Mouse (Mus musculus) heart, embryonic 13.5 days (tissue): ENCODE measurements around the gene Gm48552. TPM values are rescaled to one million over a fixed set of nuclear protein-coding genes. Genes with fewer than 3 reads are reported as not detected.

Source experiments
- ATAC-seq: fragments of 200-750 bp; cut with Nextera tagmentation; 2 replicates; pipeline ENCODE4 v1.8.0; 2017; ENCODE audit warnings: moderate TSS enrichment; ENCODE audit not compliant: insufficient number of reproducible peaks, low FRiP score, low TSS enrichment; ENCODE audit errors: extremely low read depth
- H3K27ac ChIP-seq: fragments of 300-500 bp; sonication (generic); replicated peaks from 2 replicates; pipeline ENCODE4 v1.5.1; 2015; ENCODE audit warnings: moderate library complexity, mild to moderate bottlenecking, inconsistent platforms
- H3K27me3 ChIP-seq: fragments of 300-500 bp; sonication (generic); replicated peaks from 2 replicates; pipeline ENCODE4 v1.6.1; 2015; ENCODE audit warnings: mild to moderate bottlenecking, inconsistent platforms
- H3K36me3 ChIP-seq: fragments of 300-500 bp; sonication (generic); 2 replicates; pipeline ENCODE4 v1.6.1; 2015; ENCODE audit warnings: mild to moderate bottlenecking, inconsistent platforms
- H3K4me1 ChIP-seq: fragments of 300-500 bp; sonication (generic); 2 replicates; pipeline ENCODE4 v1.6.1; 2015; ENCODE audit warnings: inconsistent platforms
- H3K4me2 ChIP-seq: fragments of 300-500 bp; sonication (generic); 2 replicates; pipeline ENCODE4 v1.6.1; 2015; ENCODE audit warnings: inconsistent platforms, mild to moderate bottlenecking, moderate library complexity
- H3K4me3 ChIP-seq: fragments of 300-500 bp; sonication (generic); 2 replicates; pipeline ENCODE4 v1.5.1; 2015; ENCODE audit warnings: moderate library complexity, mild to moderate bottlenecking, inconsistent platforms
- H3K9ac ChIP-seq: fragments of 300-500 bp; sonication (generic); 2 replicates; pipeline ENCODE4 v1.6.1; 2015; ENCODE audit warnings: inconsistent platforms, mild to moderate bottlenecking, moderate library complexity
- H3K9me3 ChIP-seq: fragments of 300-500 bp; sonication (generic); 2 replicates; pipeline ENCODE4 v1.6.1; 2016; ENCODE audit warnings: inconsistent platforms
- whole genome bisulfite sequencing: fragments of 180-500 bp; shearing (Covaris S2); methylation state at CpG from one replicate; pipeline ENCODE4 v1.1.7; 2015; ENCODE audit warnings: mixed read lengths; 5-methylcytosine and 5-hydroxymethylcytosine counted together
- polyA plus RNA-seq: library from polyadenylated mRNA; unstranded; fragments of >200 nt; fragmentation: Nextera tagmentation; extraction: Ambion mirVana; gene quantifications from 2 replicates; pipeline ENCODE4 v1.2.1, GENCODE M21; 2015

Gm48552 gene
- polyA plus RNA-seq, 1 experiment from 2014 or later = 0.82 TPM

- Histone ChIP-seq H3K9ac (peak overlapping the region; percentile 61), H3K27me3 (peaks cover 8% of the 10 kb centered on the region; the same call in 1 of the 2 replicates), H3K36me3 (peaks cover 73% of the 10 kb centered on the region)
These were observed 11.8 kb downstream of the Gm48552 start for GRCm38 (mm10) chr10:81400371-81401204.

DNA sequence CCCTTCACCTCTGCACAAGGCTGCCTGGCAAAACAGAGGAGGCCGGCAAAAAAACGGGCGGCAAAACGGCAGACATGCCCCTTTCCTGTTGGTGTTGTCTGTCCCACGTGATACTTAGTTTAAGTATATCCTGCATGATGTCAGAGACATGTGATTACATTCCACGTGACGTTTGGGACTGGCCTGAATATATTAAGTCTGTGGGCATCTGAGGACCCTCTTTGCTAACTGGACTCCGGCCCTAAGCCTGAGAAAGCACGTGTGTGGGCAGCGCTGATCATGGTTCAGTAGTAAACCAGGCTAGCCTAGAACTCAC is 12.4 kb downstream of the Gm48552 start:
- Histone ChIP-seq H3K27me3 (peaks cover 8% of the 10 kb centered on the region; the same call in 1 of the 2 replicates), H3K4me2 (peak overlapping the region; percentile 63), H3K36me3 (peaks cover 79% of the 10 kb centered on the region), H3K9ac (peak overlapping the region; percentile 61), H3K27ac (peak overlapping the region; percentile 96), H3K9me3 (no peaks in the 10 kb centered on the region), H3K4me3 (no peak overlapping the region), H3K4me1 (peaks cover 56% of the 10 kb centered on the region)
- 30% methylated on average over 10 of the region's 10 CpGs for WGBS
- ATAC-seq = no peak

More at GRCm38 (mm10) chr10:81400371-81401204, 11.8 kb downstream of the Gm48552 start:
- H3K4me2 ChIP-seq = peak overlapping the region; percentile 63
- WGBS = 63% methylated on average over 22 of the region's 22 CpGs
- ATAC-seq = no peak
- H3K4me1 ChIP-seq = peaks cover 50% of the 10 kb centered on the region
- H3K27ac ChIP-seq = peak overlapping the region; percentile 96
- no peaks in the 10 kb centered on the region for H3K9me3 ChIP-seq
- no peak overlapping the region for H3K4me3 ChIP-seq

DNA sequence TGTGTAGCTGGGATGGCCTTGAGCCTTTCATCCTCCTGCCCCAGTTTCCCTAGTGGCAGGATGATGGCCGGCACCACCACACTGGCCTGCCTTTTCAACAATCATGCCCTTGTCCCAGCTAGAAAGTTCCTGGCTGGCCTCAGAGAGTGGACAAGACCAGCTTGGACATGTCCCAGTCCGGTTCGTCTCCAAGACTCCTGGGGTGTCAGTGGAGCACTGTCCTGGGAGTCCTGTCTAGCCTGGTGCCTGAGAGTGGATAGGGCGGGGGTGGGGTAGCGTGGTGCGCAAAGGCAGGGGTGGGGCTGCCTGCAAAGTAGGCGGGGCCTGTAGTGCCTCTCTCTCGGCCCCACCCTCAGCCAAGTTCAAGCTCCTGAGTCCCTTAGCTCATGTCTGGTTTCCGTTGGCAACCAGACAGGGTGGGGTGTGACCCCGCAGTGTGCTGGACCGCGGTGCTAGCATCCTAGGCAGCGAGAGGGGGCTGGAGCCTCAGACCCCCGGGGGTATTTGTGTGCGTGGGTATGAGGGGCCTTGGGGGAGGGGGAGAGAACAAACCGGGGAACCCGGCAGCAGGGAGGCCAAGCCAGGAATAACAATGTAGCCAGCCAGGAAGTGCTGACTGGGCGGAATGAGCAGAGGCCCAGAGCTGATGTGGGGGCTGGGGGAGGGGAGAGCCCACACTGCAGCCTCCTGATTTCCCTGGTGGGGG is 12.9 kb downstream of the Gm48552 start:
- Histone ChIP-seq H3K4me3 (peak overlapping the region; percentile 34), H3K9me3 (no peaks in the 10 kb centered on the region), H3K27me3 (peaks cover 11% of the 10 kb centered on the region; the same call in 1 of the 2 replicates), H3K4me1 (peaks cover 61% of the 10 kb centered on the region), H3K9ac (peak overlapping the region; percentile 73), H3K36me3 (peaks cover 82% of the 10 kb centered on the region), H3K27ac (peak overlapping the region; percentile 96), H3K4me2 (peak overlapping the region; percentile 63)
- ATAC-seq = peak; percentile 54
- WGBS = 8% methylated on average over 18 of the region's 18 CpGs

DNA sequence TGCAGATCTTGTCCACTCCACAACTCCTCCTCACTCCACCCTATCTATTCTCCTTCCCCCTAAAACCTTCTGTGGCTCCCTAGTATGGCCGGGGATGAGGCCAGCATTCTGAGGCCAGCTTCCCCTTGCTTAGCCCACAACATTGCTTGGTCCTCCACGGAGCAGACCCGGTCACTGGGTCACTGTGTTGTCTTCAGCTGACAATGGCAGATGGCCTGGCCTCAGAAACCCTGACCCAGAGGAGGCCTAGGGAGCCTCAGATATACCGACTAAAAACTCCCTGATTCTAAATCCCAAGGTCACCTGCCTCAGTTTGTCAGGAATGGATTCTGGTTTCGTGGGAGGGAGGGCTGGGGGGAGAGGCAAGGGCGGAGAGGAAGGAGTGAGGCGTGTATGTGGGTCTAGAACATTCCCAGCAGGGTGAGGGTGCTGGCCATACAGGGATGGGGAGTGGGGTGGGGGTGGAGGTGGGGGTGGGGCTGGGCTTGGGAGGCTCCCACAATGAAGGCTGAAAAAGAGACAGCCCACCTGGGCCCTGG is 13.5 kb downstream of the Gm48552 start:
- Histone ChIP-seq H3K9ac (peak overlapping the region; percentile 73), H3K9me3 (no peaks in the 10 kb centered on the region), H3K4me3 (peak overlapping the region; percentile 34), H3K36me3 (peaks cover 82% of the 10 kb centered on the region), H3K4me1 (peaks cover 67% of the 10 kb centered on the region), H3K27me3 (peaks cover 12% of the 10 kb centered on the region; the same call in 1 of the 2 replicates), H3K27ac (peak overlapping the region; percentile 96), H3K4me2 (peak overlapping the region; percentile 63)
- WGBS = 33% methylated on average over 7 of the region's 7 CpGs
- no peak for ATAC-seq

DNA sequence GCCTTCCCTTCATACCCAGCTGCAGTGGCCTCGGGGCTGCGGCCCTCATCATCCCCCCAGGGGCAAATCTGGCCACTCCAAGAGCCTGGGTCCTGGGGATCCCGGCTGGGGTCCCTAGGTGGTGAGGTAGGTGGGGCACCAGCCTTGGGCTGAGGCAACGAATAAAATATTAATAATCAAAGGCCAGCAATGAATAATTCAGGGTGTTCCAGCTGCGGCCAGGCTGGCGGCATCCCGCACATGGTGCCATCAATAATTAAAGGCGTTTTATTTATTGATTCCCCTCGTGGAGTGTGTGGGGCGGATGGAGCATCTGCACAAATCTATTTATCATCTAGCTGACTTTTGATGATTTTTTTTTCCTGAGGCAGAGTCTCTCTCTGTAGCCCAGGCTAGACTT is 14.7 kb downstream of the Gm48552 start:
- H3K27ac ChIP-seq = peak overlapping the region; percentile 96
- WGBS = 68% methylated on average over 10 of the region's 10 CpGs
- H3K4me2 ChIP-seq = no peak overlapping the region
- H3K4me1 ChIP-seq = peaks cover 80% of the 10 kb centered on the region
- H3K27me3 ChIP-seq = peaks cover 12% of the 10 kb centered on the region; the same call in 1 of the 2 replicates
- H3K4me3 ChIP-seq = no peak overlapping the region
- no peaks in the 10 kb centered on the region for H3K9me3 ChIP-seq
- peak overlapping the region; percentile 73 for H3K9ac ChIP-seq
- no peak for ATAC-seq
- H3K36me3 ChIP-seq = peaks cover 79% of the 10 kb centered on the region

GRCm38 (mm10) chr10:81404082-81404481 is 15.3 kb downstream of the Gm48552 start:
- Histone ChIP-seq H3K27ac (no peak overlapping the region; the same call in 1 of the 2 replicates), H3K4me1 (peaks cover 85% of the 10 kb centered on the region), H3K4me3 (no peak overlapping the region), H3K9me3 (no peaks in the 10 kb centered on the region), H3K27me3 (peaks cover 12% of the 10 kb centered on the region; the same call in 1 of the 2 replicates), H3K4me2 (no peak overlapping the region), H3K9ac (0 out of 2 replicates have a peak overlapping the region, but pooled peaks have one; percentile 14), H3K36me3 (peaks cover 80% of the 10 kb centered on the region)
- no peak for ATAC-seq
- WGBS = 29% methylated on average over 9 of the region's 9 CpGs

GRCm38 (mm10) chr10:81404720-81405119 is 15.9 kb downstream of the Gm48552 start:
- Histone ChIP-seq H3K27me3 (peaks cover 12% of the 10 kb centered on the region; the same call in 1 of the 2 replicates), H3K9ac (peak overlapping the region; percentile 37; the same call in 1 of the 2 replicates)

GRCm38 (mm10) chr10:81405588-81406201 is 16.9 kb downstream of the Gm48552 start:
- H3K4me1 ChIP-seq = peaks cover 96% of the 10 kb centered on the region
- H3K4me3 ChIP-seq = no peak overlapping the region
- peaks cover 4% of the 10 kb centered on the region; the same call in 1 of the 2 replicates for H3K27me3 ChIP-seq
- H3K9me3 ChIP-seq = no peaks in the 10 kb centered on the region
- H3K36me3 ChIP-seq = peaks cover 66% of the 10 kb centered on the region
- 0 out of 2 replicates have a peak overlapping the region, but pooled peaks have one; percentile 71 for H3K9ac ChIP-seq
- H3K27ac ChIP-seq = 0 out of 2 replicates have a peak overlapping the region, but pooled peaks have one; percentile 98
- ATAC-seq = no peak
- H3K4me2 ChIP-seq = peak overlapping the region; percentile 65
- 46% methylated on average over 13 of the region's 13 CpGs for WGBS

More at GRCm38 (mm10) chr10:81404720-81405119, 15.9 kb downstream of the Gm48552 start:
- Histone ChIP-seq H3K9me3 (no peaks in the 10 kb centered on the region), H3K36me3 (peaks cover 76% of the 10 kb centered on the region), H3K4me1 (peaks cover 92% of the 10 kb centered on the region), H3K27ac (peak overlapping the region; percentile 32; the same call in 1 of the 2 replicates), H3K4me2 (no peak overlapping the region), H3K4me3 (no peak overlapping the region)
- 59% methylated on average over 18 of the region's 18 CpGs for WGBS
- no peak for ATAC-seq

- peaks cover 4% of the 10 kb centered on the region; the same call in 1 of the 2 replicates for H3K27me3 ChIP-seq
- H3K9ac ChIP-seq = peak overlapping the region; percentile 71
- H3K4me3 ChIP-seq = peak overlapping the region; percentile 45
- WGBS = 27% methylated on average over 24 of the region's 24 CpGs
- peaks cover 63% of the 10 kb centered on the region for H3K36me3 ChIP-seq
- peaks cover 96% of the 10 kb centered on the region for H3K4me1 ChIP-seq
- ATAC-seq = no peak
- peak overlapping the region; percentile 98 for H3K27ac ChIP-seq
- peak overlapping the region; percentile 65 for H3K4me2 ChIP-seq
- no peaks in the 10 kb centered on the region for H3K9me3 ChIP-seq
These were observed 18.0 kb downstream of the Gm48552 start for GRCm38 (mm10) chr10:81406504-81407440.
